Mouse (Mus musculus) lung, postnatal 0 days (tissue): ENCODE results near the gene Fam222b. TPM values are rescaled to one million over a fixed set of nuclear protein-coding genes. Genes with fewer than 3 reads are reported as not detected.

Source experiments
- ATAC-seq: fragments of 200-750 bp; cut with Nextera tagmentation; 2 replicates; pipeline ENCODE4 v1.8.0; 2017; ENCODE audit warnings: moderate library complexity
- DNase-seq: peaks from one replicate; pipeline ENCODE4 v3.0.0-alpha.2; 2016; ENCODE audit warnings: low spot score
- H3K27ac ChIP-seq: fragments of 300-500 bp; sonication (generic); 2 replicates; pipeline ENCODE4 v1.5.1; 2014; ENCODE audit warnings: antibody characterized with exemption, mild to moderate bottlenecking, low read length, mixed read lengths
- H3K27me3 ChIP-seq: fragments of 300-500 bp; sonication (generic); replicated peaks from 2 replicates; pipeline ENCODE4 v1.6.1; 2014; ENCODE audit warnings: low read length, mixed read lengths; ENCODE audit not compliant: insufficient read depth
- H3K36me3 ChIP-seq: fragments of 300-500 bp; sonication (generic); 2 replicates; pipeline ENCODE4 v1.6.1; 2014; ENCODE audit warnings: low read length, mixed read lengths; ENCODE audit not compliant: insufficient read depth
- H3K4me1 ChIP-seq: fragments of 300-500 bp; sonication (generic); 2 replicates; pipeline ENCODE4 v1.6.1; 2014; ENCODE audit warnings: antibody characterized with exemption, low read depth, low read length, mixed read lengths; ENCODE audit not compliant: insufficient read depth
- H3K4me2 ChIP-seq: fragments of 300-500 bp; sonication (generic); replicated peaks from 2 replicates; pipeline ENCODE4 v1.6.1; 2014; ENCODE audit warnings: low read depth, mild to moderate bottlenecking, low read length, moderate library complexity, mixed read lengths
- H3K4me3 ChIP-seq: fragments of 300-500 bp; sonication (generic); 2 replicates; pipeline ENCODE4 v1.5.1; 2014; ENCODE audit warnings: low read depth, low read length
- H3K9ac ChIP-seq: fragments of 300-500 bp; sonication (generic); replicated peaks from 2 replicates; pipeline ENCODE4 v1.6.1; 2014; ENCODE audit warnings: low read depth, mild to moderate bottlenecking
- H3K9me3 ChIP-seq: fragments of 300-500 bp; sonication (generic); 2 replicates; pipeline ENCODE4 v1.6.1; 2016; ENCODE audit warnings: low read length, mixed read lengths
- CTCF ChIP-seq: IDR thresholded peaks from 2 replicates; pipeline ENCODE4 v1.5.1; 2016; ENCODE audit warnings: antibody characterized with exemption, mild to moderate bottlenecking
- EP300 ChIP-seq: IDR thresholded peaks from 2 replicates; pipeline ENCODE4 v1.6.1; 2016; ENCODE audit warnings: antibody characterized with exemption, mild to moderate bottlenecking, control low read depth
- WGBS: fragments of 180-500 bp; shearing (Covaris S2); extraction: QIAGEN DNeasy Blood & Tissue Kit; methylation state at CpG from one replicate; pipeline ENCODE4 v1.1.7; 2014; 5-methylcytosine and 5-hydroxymethylcytosine counted together
- microRNA counts: library from miRNA; unstranded; fragments of <30 nt; microRNA quantifications from one replicate; lab custom pipeline; 2015
- microRNA-seq: library from miRNA; unstranded; fragments of <30 nt; microRNA quantifications from one replicate; pipeline ENCODE4, GENCODE M21; 2016
- polyA plus RNA-seq: library from polyadenylated mRNA; unstranded; fragments of >200 nt; fragmentation: Nextera tagmentation; extraction: Ambion mirVana; gene quantifications from 2 replicates; pipeline ENCODE4 v1.2.1, GENCODE M21; 2015

Fam222b gene
- polyA plus RNA-seq, 1 experiment from 2014 or later = 10.0 TPM

- no peak for ATAC-seq
- WGBS = 50% methylated on average over 23 of the region's 23 CpGs
- no peaks in the 10 kb centered on the region for H3K9me3 ChIP-seq
These were observed 100.8 kb downstream of the Fam222b start for GRCm38 (mm10) chr11:78195101-78195863.

GRCm38 (mm10) chr11:78202372-78202771 is 107.9 kb downstream of the Fam222b start:
- no peak overlapping the region for H3K9ac ChIP-seq
- no peak overlapping the region for H3K4me3 ChIP-seq
- no peak overlapping the region for H3K27ac ChIP-seq
- H3K36me3 ChIP-seq = peaks cover 16% of the 10 kb centered on the region; the same call in 1 of the 2 replicates
- no peaks in the 10 kb centered on the region for H3K9me3 ChIP-seq
- H3K27me3 ChIP-seq = no peaks in the 10 kb centered on the region
- no peak for ATAC-seq
- DNase-seq = no peak
- 88% methylated on average over 3 of the region's 3 CpGs for WGBS
- H3K4me1 ChIP-seq = no peaks in the 10 kb centered on the region
- no peak for TF ChIP-seq CTCF
- TF ChIP-seq EP300 = no peak
- no peak overlapping the region for H3K4me2 ChIP-seq

More at GRCm38 (mm10) chr11:78195101-78195863, 100.8 kb downstream of the Fam222b start:
- Histone ChIP-seq H3K4me2 (peak overlapping the region; percentile 64), H3K36me3 (no peaks in the 10 kb centered on the region), H3K27ac (peak overlapping the region; percentile 47; the same call in 1 of the 2 replicates), H3K27me3 (no peaks in the 10 kb centered on the region), H3K4me3 (peak overlapping the region; percentile 59), H3K9ac (no peak overlapping the region; the same call in 1 of the 2 replicates), H3K4me1 (peaks cover under 1% of the 10 kb centered on the region; the same call in 1 of the 2 replicates)
- TF ChIP-seq EP300 (no peak), CTCF (no peak)
- DNase-seq = no peak

GRCm38 (mm10) chr11:78204287-78204686 is 109.8 kb downstream of the Fam222b start:
- 83% methylated on average over 6 of the region's 6 CpGs for WGBS
- Histone ChIP-seq H3K4me3 (no peak overlapping the region), H3K36me3 (peaks cover 33% of the 10 kb centered on the region), H3K9me3 (no peaks in the 10 kb centered on the region), H3K4me1 (no peaks in the 10 kb centered on the region), H3K9ac (no peak overlapping the region), H3K27me3 (no peaks in the 10 kb centered on the region), H3K4me2 (no peak overlapping the region), H3K27ac (no peak overlapping the region)
- DNase-seq = no peak
- TF ChIP-seq CTCF = no peak
- no peak for TF ChIP-seq EP300
- no peak for ATAC-seq

- no peaks in the 10 kb centered on the region for H3K9me3 ChIP-seq
- no peaks in the 10 kb centered on the region for H3K27me3 ChIP-seq
- no peak overlapping the region for H3K27ac ChIP-seq
- no peaks in the 10 kb centered on the region for H3K4me1 ChIP-seq
- ATAC-seq = no peak
- no peak overlapping the region for H3K9ac ChIP-seq
- DNase-seq = no peak
- TF ChIP-seq CTCF (no peak), EP300 (no peak)
- no peak overlapping the region for H3K4me2 ChIP-seq
- peaks cover 38% of the 10 kb centered on the region for H3K36me3 ChIP-seq
- H3K4me3 ChIP-seq = no peak overlapping the region
- 75% methylated on average over 13 of the region's 13 CpGs for WGBS
These were observed 111.1 kb downstream of the Fam222b start for GRCm38 (mm10) chr11:78205361-78206206.

MicroRNAs within 50 kb of the gene (microRNA counts, 519-probe panel; counts per million panel counts)
- microRNA mmu-miR-144 (lab: Ali Mortazavi, UCI) (6,049 counts per million, percentile 78 among the panel's probes with 10 or more counts), microRNA mmu-miR-451 (lab: Ali Mortazavi, UCI) (6,531 counts per million, percentile 87 among the panel's probes with 10 or more counts)

Small RNA genes lying within 50 kb of the gene (microRNA-seq; reads per million reads assigned to microRNA genes)
- 552 reads per million, percentile 68 among the genes with 10 or more reads in this experiment for gene Mir144
- not detected for gene Mir451a
- not detected for gene Mir451b
- 0.73 reads per million for gene Mir7653

Other genes with a start within 250 kb of the Fam222b start
- gene Pipox, start 200.6 kb upstream of the Fam222b start, polyA plus RNA-seq = 0.23 and 0.40 TPM in 2 replicates
- gene Sez6, start 163.9 kb upstream of the Fam222b start, polyA plus RNA-seq = 0.04 and 0.06 TPM in 2 replicates
- gene Phf12, start 111.9 kb upstream of the Fam222b start, polyA plus RNA-seq = 7.7 and 9.0 TPM in 2 replicates
- gene Dhrs13, start 62.4 kb upstream of the Fam222b start, polyA plus RNA-seq = 9.4 and 9.7 TPM in 2 replicates
- gene Flot2, start 56.7 kb upstream of the Fam222b start, polyA plus RNA-seq = 55.6 and 58.3 TPM in 2 replicates
- gene Eral1, start 14.3 kb upstream of the Fam222b start, polyA plus RNA-seq = 14.8 and 17.7 TPM in 2 replicates
- 33.0 and 33.9 TPM in 2 replicates for gene Traf4, start 70.9 kb downstream of the Fam222b start, polyA plus RNA-seq
- gene Nek8, start 82.0 kb downstream of the Fam222b start, polyA plus RNA-seq = 11.7 and 14.4 TPM in 2 replicates
- 18.2 and 20.0 TPM in 2 replicates for gene Tlcd1, start 82.1 kb downstream of the Fam222b start, polyA plus RNA-seq
- 991 and 1,079 TPM in 2 replicates for gene Rpl23a, start 88.9 kb downstream of the Fam222b start, polyA plus RNA-seq
- 103 and 104 TPM in 2 replicates for gene Rab34, start 93.8 kb downstream of the Fam222b start, polyA plus RNA-seq
- gene Proca1, start 98.7 kb downstream of the Fam222b start, polyA plus RNA-seq = 8.1 and 11.2 TPM in 2 replicates
- gene Sdf2, start 151.1 kb downstream of the Fam222b start, polyA plus RNA-seq = 96.2 and 109 TPM in 2 replicates
- gene Supt6, start 151.3 kb downstream of the Fam222b start, polyA plus RNA-seq = 11.4 and 12.2 TPM in 2 replicates
- 59.9 and 72.9 TPM in 2 replicates for gene 2610507B11Rik, start 167.1 kb downstream of the Fam222b start, polyA plus RNA-seq
- 0.33 TPM in 1 of 2 replicates, not detected in the other for gene BC030499, start 196.2 kb downstream of the Fam222b start, polyA plus RNA-seq
- 1.4 and 2.5 TPM in 2 replicates for gene Spag5, start 206.9 kb downstream of the Fam222b start, polyA plus RNA-seq
- gene Aldoc, start 228.3 kb downstream of the Fam222b start, polyA plus RNA-seq = 12.2 and 12.7 TPM in 2 replicates
- 47.2 and 49.2 TPM in 2 replicates for gene Pigs, start 233.8 kb downstream of the Fam222b start, polyA plus RNA-seq
- 35.6 and 37.5 TPM in 2 replicates for gene Unc119, start 248.8 kb downstream of the Fam222b start, polyA plus RNA-seq